Mouse (Mus musculus) ES-Bruce4 (cell line): ENCODE measurements around the gene Zbtb42. TPM values are rescaled to one million over a fixed set of nuclear protein-coding genes. Genes with fewer than 3 reads are reported as not detected.

ENCODE experiments used
- H3K27ac ChIP-seq: 2 replicates; pipeline ENCODE4 v1.5.1; 2012; ENCODE audit warnings: low read length, inconsistent platforms; ENCODE audit not compliant: insufficient read depth
- H3K27me3 ChIP-seq: 2 replicates; pipeline ENCODE4 v1.6.1; 2012; ENCODE audit warnings: mild to moderate bottlenecking, low read length, inconsistent platforms; ENCODE audit not compliant: control insufficient read depth, poor library complexity, insufficient read depth, severe bottlenecking
- H3K36me3 ChIP-seq: 2 replicates; pipeline ENCODE4 v1.6.1; 2012; ENCODE audit warnings: inconsistent platforms, mild to moderate bottlenecking, low read length, moderate library complexity; ENCODE audit not compliant: control insufficient read depth, poor library complexity, insufficient read depth, severe bottlenecking
- H3K4me1 ChIP-seq: one replicate; pipeline ENCODE4 v1.8.1; 2011; ENCODE audit warnings: low read length; ENCODE audit not compliant: control insufficient read depth, insufficient read depth
- H3K4me3 ChIP-seq: 2 replicates; pipeline ENCODE4 v1.5.1; 2011; ENCODE audit warnings: low read depth, mild to moderate bottlenecking, low read length
- H3K9ac ChIP-seq: 2 replicates; pipeline ENCODE4 v1.6.1; 2012; ENCODE audit warnings: low read depth, mild to moderate bottlenecking, inconsistent platforms; ENCODE audit not compliant: poor library complexity, severe bottlenecking
- H3K9me3 ChIP-seq: replicated peaks from 2 replicates; pipeline ENCODE4 v1.6.1; 2012; ENCODE audit warnings: mild to moderate bottlenecking, low read length, inconsistent platforms; ENCODE audit not compliant: control insufficient read depth, poor library complexity, insufficient read depth, severe bottlenecking
- CTCF ChIP-seq: IDR thresholded peaks from one replicate; pipeline ENCODE4 v1.8.1; 2011; ENCODE audit warnings: low read depth, low read length
- EP300 ChIP-seq: IDR thresholded peaks from 2 replicates; pipeline ENCODE4 v1.6.1; 2011; ENCODE audit warnings: low read depth, low read length; ENCODE audit not compliant: insufficient read depth
- POLR2A ChIP-seq: IDR thresholded peaks from one replicate; pipeline ENCODE4 v1.8.1; 2011; ENCODE audit warnings: low read length; ENCODE audit not compliant: insufficient read depth
- polyA plus RNA-seq: library from polyadenylated mRNA; stranded (reverse); fragments of >200 nt; gene quantifications from 2 replicates; pipeline ENCODE4 v1.2.4, GENCODE M21; 2011; ENCODE audit warnings: low read depth; ENCODE audit not compliant: missing spikeins, insufficient read depth, insufficient read length

Gene Zbtb42
- polyA plus RNA-seq, 1 experiment: 2.2 TPM

DNA sequence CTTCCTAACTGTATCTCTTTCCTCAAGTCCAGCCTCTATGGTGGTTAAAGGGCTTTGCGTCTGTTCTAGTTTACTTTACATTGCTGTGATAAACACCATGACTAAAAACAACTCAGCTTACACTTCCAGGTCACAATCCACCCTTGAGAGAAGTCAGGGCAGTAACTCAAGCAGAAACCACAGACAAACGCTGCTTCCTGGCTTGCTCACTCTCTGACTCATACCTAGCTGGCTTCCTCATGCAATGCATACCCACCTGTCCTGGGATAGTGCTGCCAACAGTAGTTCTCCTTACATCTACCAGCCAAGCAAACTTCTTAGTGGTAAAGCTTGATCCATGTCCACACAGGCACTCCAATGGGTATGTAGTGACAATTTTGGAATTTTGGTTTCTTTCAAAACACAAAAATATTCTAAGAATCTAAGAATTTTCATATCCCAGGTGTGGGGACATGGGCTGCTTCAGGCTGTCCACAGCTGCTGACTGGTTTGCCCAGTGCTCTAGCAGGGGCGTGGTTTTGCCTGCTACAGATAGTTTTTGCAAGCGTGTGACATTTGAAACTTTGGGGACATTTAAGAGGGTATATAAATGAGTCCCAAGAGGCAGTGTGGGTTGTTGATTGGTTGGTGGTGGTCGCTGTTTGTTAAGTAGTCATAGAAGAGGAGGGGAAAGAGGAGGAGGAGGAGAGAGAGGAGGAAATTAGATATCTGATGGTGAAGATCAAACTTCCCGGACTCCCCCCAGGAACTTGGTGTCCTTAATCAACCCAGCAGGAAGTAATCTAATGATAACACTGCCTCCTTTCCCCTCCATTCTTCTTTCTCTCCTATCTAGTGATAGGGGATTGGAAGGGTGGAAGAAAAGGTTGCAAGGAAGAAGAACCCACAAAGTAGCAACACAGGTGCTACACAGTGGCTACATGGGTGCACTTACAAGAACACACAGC, 24.0 kb downstream of the Zbtb42 start:
- H3K4me1 ChIP-seq: no peaks in the 10 kb centered on the region
- H3K4me3 ChIP-seq: no peak overlapping the region
- no peaks in the 10 kb centered on the region for H3K9me3 ChIP-seq
- no peaks in the 10 kb centered on the region for H3K27me3 ChIP-seq
- H3K36me3 ChIP-seq: no peaks in the 10 kb centered on the region
- TF ChIP-seq POLR2A (no peak), EP300 (no peak), CTCF (no peak)
- no peak overlapping the region for H3K9ac ChIP-seq
- no peak overlapping the region for H3K27ac ChIP-seq

DNA sequence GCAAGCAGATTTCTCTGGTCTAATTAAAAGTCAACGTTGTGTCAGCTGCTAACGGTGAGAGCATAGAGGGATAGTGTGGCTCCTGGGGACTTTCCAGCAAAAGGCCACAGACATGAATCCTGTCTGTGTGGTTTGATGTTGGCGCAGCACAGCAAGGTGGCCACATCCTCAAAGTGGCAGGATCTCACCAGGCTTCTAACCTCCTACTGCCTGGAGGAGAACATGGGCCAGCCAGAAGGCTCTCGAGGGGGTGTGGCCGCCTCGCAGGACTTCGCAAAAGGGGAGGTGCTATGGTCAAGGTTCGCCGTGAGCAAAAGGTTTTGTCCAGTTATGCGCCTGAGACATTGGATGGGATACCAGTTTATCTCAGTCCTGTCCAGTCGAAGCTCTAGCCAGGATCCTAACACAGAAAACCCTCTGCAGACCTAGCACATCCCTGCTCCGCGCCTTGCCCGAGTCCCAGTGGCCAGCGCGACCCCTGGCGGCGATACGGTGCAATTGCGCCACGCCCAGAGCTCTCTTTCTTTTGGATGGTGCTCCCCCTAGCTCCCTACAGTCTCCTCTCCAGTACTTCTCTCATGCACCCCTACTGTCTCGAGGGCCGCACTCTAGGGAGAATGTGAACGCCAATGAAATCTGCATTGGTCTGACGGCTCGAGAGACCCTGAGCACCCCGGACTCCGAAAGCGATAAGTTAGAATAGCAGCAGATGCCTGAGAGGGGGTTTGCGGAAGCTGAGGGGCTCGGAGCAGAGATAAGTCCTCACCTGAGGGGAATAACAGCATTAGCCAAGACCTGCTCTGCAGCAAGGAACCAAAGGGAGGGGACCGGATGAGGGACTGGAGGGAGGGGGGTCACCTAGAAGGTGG, 28.3 kb downstream of the Zbtb42 start:
- H3K4me3 ChIP-seq: peak overlapping the region; percentile 20; the same call in 1 of the 2 replicates
- H3K4me1 ChIP-seq: no peaks in the 10 kb centered on the region
- H3K27me3 ChIP-seq: no peaks in the 10 kb centered on the region
- no peaks in the 10 kb centered on the region for H3K9me3 ChIP-seq
- TF ChIP-seq CTCF: peak; percentile 100
- no peak for TF ChIP-seq POLR2A
- no peaks in the 10 kb centered on the region for H3K36me3 ChIP-seq
- no peak overlapping the region for H3K9ac ChIP-seq
- no peak overlapping the region for H3K27ac ChIP-seq

DNA sequence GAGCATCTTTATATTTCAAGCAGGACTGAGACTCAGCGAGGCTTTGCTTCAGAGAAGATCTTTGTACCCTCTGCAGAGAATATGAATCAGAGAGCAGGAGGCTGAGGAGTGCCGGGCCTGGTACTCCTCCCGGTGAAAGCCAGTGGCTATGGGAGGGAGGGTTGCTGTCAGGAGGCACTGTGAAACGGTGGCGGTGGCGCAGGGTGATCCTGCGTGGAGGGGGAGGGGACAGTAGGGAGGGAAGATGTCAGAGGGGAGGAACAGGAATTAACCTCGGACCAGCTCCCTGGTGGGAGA, 28.9 kb downstream of the Zbtb42 start:
- Histone ChIP-seq H3K9ac (no peak overlapping the region), H3K4me3 (no peak overlapping the region)

DNA sequence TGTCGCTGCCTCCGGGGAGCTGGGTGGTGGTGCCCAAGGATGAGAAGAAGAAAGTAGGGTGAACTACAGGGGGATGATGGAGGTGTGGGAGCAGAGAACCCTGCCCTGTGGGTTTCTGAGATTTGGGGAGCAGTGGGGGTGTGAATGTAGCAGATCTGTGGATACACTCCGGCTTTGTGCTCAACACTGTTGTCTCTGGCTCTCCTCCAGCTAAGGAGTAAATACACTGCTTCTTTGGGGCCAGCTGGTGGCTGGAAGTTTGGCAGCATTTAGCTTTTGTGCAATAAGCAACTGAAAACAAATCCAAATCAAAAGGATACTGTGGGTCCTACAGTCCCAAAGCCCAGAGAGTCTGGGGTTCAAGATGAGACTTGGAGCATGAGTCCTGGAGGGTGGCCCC, 35.4 kb downstream of the Zbtb42 start:
- H3K36me3 ChIP-seq: no peaks in the 10 kb centered on the region
- H3K27ac ChIP-seq: no peak overlapping the region

More for the DNA sequence above, 28.9 kb downstream of the Zbtb42 start:
- H3K9me3 ChIP-seq: no peaks in the 10 kb centered on the region
- no peaks in the 10 kb centered on the region for H3K27me3 ChIP-seq
- no peaks in the 10 kb centered on the region for H3K4me1 ChIP-seq
- no peaks in the 10 kb centered on the region for H3K36me3 ChIP-seq
- TF ChIP-seq POLR2A (no peak), EP300 (no peak), CTCF (no peak)
- H3K27ac ChIP-seq: no peak overlapping the region

DNA sequence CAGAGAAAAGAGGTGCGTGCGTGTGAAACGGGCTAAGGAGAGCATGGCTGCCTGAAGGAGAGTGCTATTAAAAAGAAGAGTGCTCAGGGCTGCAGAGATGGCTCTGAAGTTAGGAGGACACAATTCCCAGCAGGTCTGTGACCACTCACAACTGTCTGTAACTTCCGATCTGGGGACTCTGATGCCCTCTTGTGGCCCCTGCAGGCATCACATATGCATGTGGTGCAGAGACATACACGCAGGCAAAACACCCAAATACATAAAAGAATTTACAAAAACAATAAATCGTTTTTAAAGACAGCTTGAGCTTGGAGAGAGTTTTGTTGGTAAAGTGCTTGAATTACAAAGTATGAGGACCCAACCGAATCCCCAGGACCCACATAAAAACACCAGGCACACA, 38.5 kb downstream of the Zbtb42 start:
- Histone ChIP-seq H3K9ac (no peak overlapping the region), H3K9me3 (no peaks in the 10 kb centered on the region), H3K36me3 (no peaks in the 10 kb centered on the region), H3K4me3 (no peak overlapping the region), H3K27ac (no peak overlapping the region), H3K4me1 (peaks cover 2% of the 10 kb centered on the region), H3K27me3 (no peaks in the 10 kb centered on the region)
- no peak for TF ChIP-seq EP300
- TF ChIP-seq CTCF: peak; percentile 85

More for the DNA sequence above, 35.4 kb downstream of the Zbtb42 start:
- Histone ChIP-seq H3K4me3 (no peak overlapping the region), H3K4me1 (no peaks in the 10 kb centered on the region), H3K9me3 (no peaks in the 10 kb centered on the region), H3K9ac (no peak overlapping the region), H3K27me3 (no peaks in the 10 kb centered on the region)
- TF ChIP-seq POLR2A (no peak), EP300 (no peak), CTCF (no peak)

DNA sequence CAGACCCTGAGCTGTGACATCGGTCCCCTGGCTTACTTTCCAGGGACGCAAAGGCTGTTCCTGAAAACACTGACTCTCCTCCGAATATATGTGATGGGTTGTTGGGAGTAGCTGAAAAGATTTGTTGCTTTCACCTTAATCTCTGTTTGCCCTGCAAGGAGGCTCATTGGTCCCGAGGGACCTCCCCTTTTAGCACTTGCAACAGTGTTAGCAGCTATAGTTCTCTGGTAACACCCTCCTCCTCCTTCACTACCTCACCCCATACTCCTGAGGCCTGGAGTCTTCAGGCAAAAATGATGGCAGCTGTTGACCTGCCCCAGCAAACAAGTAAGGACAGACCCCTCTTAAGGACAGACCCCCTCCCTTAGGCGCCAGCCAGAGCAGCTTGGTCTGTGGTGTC, 40.4 kb downstream of the Zbtb42 start:
- H3K36me3 ChIP-seq: no peaks in the 10 kb centered on the region
- H3K4me3 ChIP-seq: no peak overlapping the region
- H3K9me3 ChIP-seq: no peaks in the 10 kb centered on the region
- peaks cover 2% of the 10 kb centered on the region for H3K4me1 ChIP-seq
- H3K27me3 ChIP-seq: no peaks in the 10 kb centered on the region
- TF ChIP-seq CTCF (no peak), POLR2A (no peak), EP300 (no peak)
- no peak overlapping the region for H3K9ac ChIP-seq
- no peak overlapping the region for H3K27ac ChIP-seq
